Mouse (Mus musculus) ES-Bruce4 (cell line): Measurements from ENCODE around the gene Ccr8.

Experiments used
- CTCF ChIP-seq: IDR thresholded peaks from one replicate; pipeline ENCODE4 v1.8.1; 2011; ENCODE audit warnings: low read depth, low read length
- EP300 ChIP-seq: IDR thresholded peaks from 2 replicates; pipeline ENCODE4 v1.6.1; 2011; ENCODE audit warnings: low read depth, low read length; ENCODE audit not compliant: insufficient read depth
- POLR2A ChIP-seq: IDR thresholded peaks from one replicate; pipeline ENCODE4 v1.8.1; 2011; ENCODE audit warnings: low read length; ENCODE audit not compliant: insufficient read depth

DNA sequence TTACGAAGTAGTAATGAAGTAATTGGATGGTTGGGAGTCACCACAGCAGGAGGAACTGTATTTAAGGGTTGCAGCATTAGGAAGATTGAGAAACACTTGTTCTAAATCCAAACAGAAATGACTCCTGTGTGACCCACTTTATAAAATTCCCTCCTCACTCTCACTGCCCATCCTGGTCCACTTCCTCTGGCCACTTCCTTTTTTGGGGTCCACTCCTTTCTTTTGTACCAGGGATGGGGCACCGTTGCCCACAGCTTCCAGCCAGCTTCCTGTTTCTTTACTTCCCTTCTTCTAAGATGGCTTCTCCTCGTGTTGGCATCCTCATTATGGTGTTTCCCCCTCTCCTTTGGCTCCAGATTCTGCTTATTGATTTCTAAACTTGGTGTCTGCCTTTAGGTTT, 33.2 kb upstream of the Ccr8 start:
- TF ChIP-seq CTCF: no peak
- no peak for TF ChIP-seq EP300
- no peak for TF ChIP-seq POLR2A
